Mouse (Mus musculus): Measurements from ENCODE around the gene Plin3. TPM values are rescaled to one million over a fixed set of nuclear protein-coding genes. Genes with fewer than 3 reads are reported as not detected.

The Plin3 gene
- polyA plus RNA-seq, 1 experiment, result not detected

DNA sequence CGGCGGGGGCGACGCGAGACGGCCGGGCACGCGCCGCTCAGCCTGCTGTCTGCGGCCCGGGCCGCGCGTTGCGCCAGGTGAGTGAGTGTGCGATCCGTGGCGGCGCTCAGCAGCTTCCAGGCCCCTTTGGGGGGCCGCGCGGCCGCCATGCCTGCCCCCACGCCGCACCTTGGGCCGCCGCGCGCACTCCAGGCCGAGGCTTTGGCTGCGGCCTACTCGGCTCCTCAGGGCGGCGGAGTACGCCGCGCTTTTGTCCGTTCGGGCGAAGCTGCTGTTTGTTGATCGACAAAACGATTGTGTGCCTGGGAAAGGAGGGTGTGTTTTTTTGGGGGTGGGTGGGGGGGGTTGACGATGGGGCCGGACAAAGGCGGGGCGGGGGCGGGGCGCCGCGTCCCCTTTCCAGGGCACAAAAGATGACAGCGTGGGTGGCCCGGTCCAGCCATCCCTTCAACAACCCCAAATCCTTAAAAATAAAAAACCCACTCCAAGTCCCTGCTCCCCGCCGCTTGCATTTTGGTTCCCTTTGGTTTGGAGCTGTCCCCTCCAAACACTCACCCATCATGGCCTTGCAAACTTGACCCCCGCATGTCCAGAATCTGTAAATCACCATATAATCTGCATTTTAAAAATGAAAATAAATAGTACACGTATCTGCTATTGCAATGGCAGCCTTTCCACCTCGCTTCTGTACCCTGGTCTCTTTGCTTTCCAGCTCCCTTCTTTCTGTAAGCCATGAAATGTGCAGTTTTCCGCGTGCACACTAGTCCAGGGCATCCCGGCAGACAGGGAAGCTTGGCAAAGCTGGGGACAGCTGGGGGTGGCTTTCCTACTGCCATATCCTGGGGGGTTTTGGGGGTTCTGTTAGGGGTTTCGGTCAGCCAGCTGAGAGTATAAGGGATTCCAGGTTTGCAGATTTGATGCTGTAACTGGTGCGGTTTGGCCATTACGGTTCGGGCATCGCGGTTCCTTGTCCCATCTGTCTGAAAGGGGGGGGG is 33.8 kb upstream of the Plin3 start:
- H3K4me1 ChIP-seq (ENCODE audit: control insufficient read depth, insufficient read depth, low read length), result peaks cover 30% of the 10 kb centered on the region
- TF ChIP-seq POLR2A (IDR thresholded peaks at IDR 0.05; ENCODE audit: insufficient read depth, low read depth, low read length), result no peak
- TF ChIP-seq CTCF (IDR thresholded peaks at IDR 0.05; ENCODE audit: insufficient read depth, low read depth, low read length), result no peak
- WGBS, result under 1% methylated on average over 67 of the region's 67 CpGs

DNA sequence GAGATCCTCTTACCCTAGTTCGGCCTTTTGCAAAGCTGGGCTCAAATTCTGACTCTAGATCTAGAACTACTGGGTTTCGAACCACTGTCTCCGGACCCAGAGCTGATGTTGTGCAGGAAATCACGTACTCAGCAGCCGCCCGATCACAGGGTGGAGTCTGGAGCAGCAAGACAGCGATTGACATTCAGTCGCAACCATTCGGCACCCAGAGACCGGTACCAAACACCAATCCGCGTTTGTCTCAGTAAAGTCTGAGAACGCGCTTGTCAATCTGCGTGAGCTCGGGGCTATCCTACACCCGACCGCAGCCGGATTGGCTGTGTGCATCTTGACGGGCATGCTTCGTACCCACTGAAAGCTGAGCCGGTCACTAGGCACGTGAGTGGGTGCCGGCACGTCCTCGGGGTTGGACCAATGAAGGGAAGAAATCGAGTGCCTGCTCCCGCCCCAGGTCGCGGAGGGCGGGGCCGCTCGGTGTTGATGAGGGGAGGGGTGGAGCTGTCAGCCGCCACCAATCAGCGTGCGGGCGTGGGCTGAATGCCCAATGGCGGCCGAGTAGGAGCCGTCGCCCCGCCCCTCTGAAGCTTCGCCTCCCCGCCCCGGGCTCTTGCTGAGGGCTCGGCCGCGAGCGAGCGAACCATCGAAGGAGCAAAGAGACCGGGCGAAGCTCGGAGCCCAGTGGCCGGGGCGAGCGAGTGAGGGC is 32.9 kb upstream of the Plin3 start, which contains the start of gene Kdm4b:
Gene Kdm4b (plus strand): TSS at position 613 of the 703 bp plus-strand sequence.
- H3K4me3 ChIP-seq (ENCODE audit: insufficient read depth, low read depth, low read length), result peak within 1 kb of the TSS; percentile 90
- TF ChIP-seq CTCF (IDR thresholded peaks at IDR 0.05; ENCODE audit: insufficient read depth, low read depth, low read length) (no peak), POLR2A (IDR thresholded peaks at IDR 0.05; ENCODE audit: insufficient read depth, low read depth, low read length) (peak; percentile 81)
- WGBS, result under 1% methylated on average over 57 of the region's 57 CpGs
- H3K4me1 ChIP-seq (ENCODE audit: control insufficient read depth, insufficient read depth, low read length), result peaks cover 24% of the 10 kb centered on the region
- peak within 1 kb of the TSS; percentile 82 for H3K27ac ChIP-seq (ENCODE audit: insufficient read depth, low read depth, low read length)

More for the DNA sequence above, 33.8 kb upstream of the Plin3 start:
- peak overlapping the region; percentile 82 for H3K27ac ChIP-seq (ENCODE audit: insufficient read depth, low read depth, low read length)
- H3K4me3 ChIP-seq (ENCODE audit: insufficient read depth, low read depth, low read length), result peak overlapping the region; percentile 90

DNA sequence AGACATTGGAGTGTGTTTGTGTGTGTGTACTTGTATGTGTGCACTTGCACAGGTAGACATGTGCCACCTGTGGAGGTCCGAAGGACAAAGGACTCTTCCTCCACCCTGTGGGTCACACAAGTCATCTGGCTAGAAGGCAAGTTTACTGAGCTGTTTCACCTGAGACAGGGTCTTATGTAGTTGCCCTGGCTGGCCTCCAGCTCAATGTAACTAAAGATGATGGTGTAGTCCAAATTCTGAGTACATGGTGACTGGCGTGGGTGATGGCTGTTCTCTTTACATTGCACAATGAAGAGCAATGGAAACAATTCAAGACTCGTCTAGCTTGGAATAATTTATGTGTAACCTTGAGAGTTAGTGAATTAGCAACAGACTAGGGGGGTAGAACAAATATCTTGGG is 31.7 kb upstream of the Plin3 start:
- H3K4me1 ChIP-seq (ENCODE audit: control insufficient read depth, insufficient read depth, low read length), result peaks cover 19% of the 10 kb centered on the region
- H3K27ac ChIP-seq (ENCODE audit: insufficient read depth, low read depth, low read length), result no peak overlapping the region
- no peak for TF ChIP-seq POLR2A (IDR thresholded peaks at IDR 0.05; ENCODE audit: insufficient read depth, low read depth, low read length)
- TF ChIP-seq CTCF (IDR thresholded peaks at IDR 0.05; ENCODE audit: insufficient read depth, low read depth, low read length), result no peak
- no peak overlapping the region for H3K4me3 ChIP-seq (ENCODE audit: insufficient read depth, low read depth, low read length)
- 76% methylated on average over 3 of the region's 3 CpGs for WGBS

DNA sequence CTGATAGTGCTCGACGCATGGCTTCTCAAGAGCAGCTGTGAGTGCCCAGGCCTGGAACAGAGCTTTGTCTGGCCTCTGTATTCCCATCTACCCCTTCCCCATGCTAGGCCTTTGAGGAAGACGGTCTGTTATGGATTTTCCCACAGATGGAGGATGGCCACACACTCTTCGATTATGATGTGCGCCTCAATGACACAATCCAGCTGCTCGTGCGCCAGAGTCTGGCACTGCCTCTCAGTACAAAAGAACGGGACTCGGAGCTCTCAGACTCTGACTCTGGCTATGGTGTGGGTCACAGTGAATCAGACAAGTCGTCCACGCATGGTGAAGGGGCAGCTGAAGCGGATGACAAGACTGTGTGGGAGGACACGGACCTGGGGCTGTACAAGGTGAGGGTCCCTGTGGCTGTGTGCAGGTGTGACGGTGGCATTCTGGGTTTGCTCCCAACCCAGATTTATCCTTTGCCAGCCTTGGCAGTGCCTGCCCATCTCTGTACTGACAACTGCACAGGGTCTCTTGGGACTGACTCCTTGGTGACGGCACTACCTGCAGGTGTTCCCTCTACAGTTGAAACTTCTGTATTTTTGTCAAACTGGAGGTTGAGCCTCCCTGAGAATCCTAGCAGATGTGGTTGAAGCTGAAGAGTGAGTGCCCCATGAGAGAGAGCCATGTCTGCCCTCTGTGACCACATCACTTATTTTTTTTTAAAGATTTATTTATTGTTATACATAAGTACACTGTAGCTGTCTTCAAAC is 16.7 kb upstream of the Plin3 start:
- WGBS, result 91% methylated on average over 15 of the region's 15 CpGs
- TF ChIP-seq CTCF (IDR thresholded peaks at IDR 0.05; ENCODE audit: insufficient read depth, low read depth, low read length) (no peak), POLR2A (IDR thresholded peaks at IDR 0.05; ENCODE audit: insufficient read depth, low read depth, low read length) (no peak)
- no peaks in the 10 kb centered on the region for H3K4me1 ChIP-seq (ENCODE audit: control insufficient read depth, insufficient read depth, low read length)

DNA sequence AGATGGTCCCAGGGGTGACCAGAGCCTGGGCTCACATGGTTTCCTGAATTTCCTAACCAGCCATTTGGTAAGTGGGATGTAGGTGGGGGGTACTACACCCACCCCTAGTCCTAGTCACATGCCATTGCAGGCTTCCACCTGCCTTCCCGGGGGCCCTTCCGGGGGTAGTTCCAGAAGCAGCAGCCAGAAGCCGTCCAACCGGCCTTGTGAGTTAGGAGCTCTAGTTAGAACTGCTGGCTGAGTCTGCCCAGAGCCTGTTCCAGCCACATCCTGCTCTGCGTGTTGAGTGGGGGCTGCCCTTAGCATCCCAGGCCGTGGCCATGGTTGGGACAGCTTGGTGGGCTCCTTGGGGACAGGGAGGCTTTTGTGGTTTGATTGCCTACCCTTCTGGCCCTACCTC is 15.4 kb upstream of the Plin3 start:
- H3K27ac ChIP-seq (ENCODE audit: insufficient read depth, low read depth, low read length), result no peak overlapping the region
- WGBS, result 86% methylated on average over 6 of the region's 6 CpGs
- H3K4me1 ChIP-seq (ENCODE audit: control insufficient read depth, insufficient read depth, low read length), result peaks cover 7% of the 10 kb centered on the region
- H3K4me3 ChIP-seq (ENCODE audit: insufficient read depth, low read depth, low read length), result no peak overlapping the region
- TF ChIP-seq POLR2A (IDR thresholded peaks at IDR 0.05; ENCODE audit: insufficient read depth, low read depth, low read length) (no peak), CTCF (IDR thresholded peaks at IDR 0.05; ENCODE audit: insufficient read depth, low read depth, low read length) (no peak)

More for the DNA sequence above, 16.7 kb upstream of the Plin3 start:
- Histone ChIP-seq H3K4me3 (ENCODE audit: insufficient read depth, low read depth, low read length) (no peak overlapping the region), H3K27ac (ENCODE audit: insufficient read depth, low read depth, low read length) (no peak overlapping the region)

DNA sequence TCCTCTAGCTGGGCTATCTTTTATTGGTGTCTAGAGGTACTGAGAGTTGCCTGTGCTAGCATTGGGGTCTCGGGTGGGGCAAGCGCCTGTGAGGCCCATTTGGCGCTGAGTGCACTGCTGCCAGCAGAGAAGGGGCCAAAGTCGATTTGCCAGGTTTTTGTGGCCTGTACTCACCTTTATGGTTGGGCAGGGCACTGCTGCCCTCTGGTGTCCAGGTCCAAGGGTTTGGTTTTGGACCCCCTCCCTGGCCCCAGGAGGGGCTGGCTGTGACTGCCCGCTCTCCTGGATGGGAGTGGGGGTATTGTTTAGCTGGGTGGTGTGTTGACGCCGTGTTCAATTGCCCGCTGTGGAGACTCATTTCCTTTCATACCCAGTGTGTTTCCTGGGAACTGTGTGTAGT is 13.2 kb upstream of the Plin3 start:
- WGBS, result 60% methylated on average over 8 of the region's 8 CpGs
- H3K4me1 ChIP-seq (ENCODE audit: control insufficient read depth, insufficient read depth, low read length), result peaks cover 9% of the 10 kb centered on the region
- no peak overlapping the region for H3K27ac ChIP-seq (ENCODE audit: insufficient read depth, low read depth, low read length)
- H3K4me3 ChIP-seq (ENCODE audit: insufficient read depth, low read depth, low read length), result no peak overlapping the region
- TF ChIP-seq CTCF (IDR thresholded peaks at IDR 0.05; ENCODE audit: insufficient read depth, low read depth, low read length), result no peak
- no peak for TF ChIP-seq POLR2A (IDR thresholded peaks at IDR 0.05; ENCODE audit: insufficient read depth, low read depth, low read length)

DNA sequence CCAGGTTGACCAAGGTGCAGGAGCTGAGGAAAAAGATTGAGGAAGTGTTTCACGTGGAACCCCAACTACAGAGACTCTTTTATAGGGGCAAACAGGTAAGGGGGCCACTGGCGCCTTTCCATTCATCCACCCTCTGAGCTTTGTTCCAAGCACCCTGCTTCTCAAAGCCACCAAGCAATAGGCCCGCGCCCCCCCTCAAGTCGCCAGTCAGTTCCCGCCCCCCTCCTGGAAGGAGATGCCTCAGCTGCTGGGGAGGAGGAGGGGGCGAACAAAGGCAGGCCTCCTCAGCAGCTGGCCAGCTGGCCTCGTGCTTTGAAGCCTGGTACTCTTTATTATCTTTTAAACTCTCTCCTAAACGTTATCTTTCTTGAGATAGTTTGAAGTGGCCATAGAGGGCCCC is 12.5 kb upstream of the Plin3 start:
- Histone ChIP-seq H3K27ac (ENCODE audit: insufficient read depth, low read depth, low read length) (no peak overlapping the region), H3K4me3 (ENCODE audit: insufficient read depth, low read depth, low read length) (no peak overlapping the region), H3K4me1 (ENCODE audit: control insufficient read depth, insufficient read depth, low read length) (peaks cover 9% of the 10 kb centered on the region)
- WGBS, result 31% methylated on average over 9 of the region's 9 CpGs
- TF ChIP-seq CTCF (IDR thresholded peaks at IDR 0.05; ENCODE audit: insufficient read depth, low read depth, low read length), result no peak
- no peak for TF ChIP-seq POLR2A (IDR thresholded peaks at IDR 0.05; ENCODE audit: insufficient read depth, low read depth, low read length)

DNA sequence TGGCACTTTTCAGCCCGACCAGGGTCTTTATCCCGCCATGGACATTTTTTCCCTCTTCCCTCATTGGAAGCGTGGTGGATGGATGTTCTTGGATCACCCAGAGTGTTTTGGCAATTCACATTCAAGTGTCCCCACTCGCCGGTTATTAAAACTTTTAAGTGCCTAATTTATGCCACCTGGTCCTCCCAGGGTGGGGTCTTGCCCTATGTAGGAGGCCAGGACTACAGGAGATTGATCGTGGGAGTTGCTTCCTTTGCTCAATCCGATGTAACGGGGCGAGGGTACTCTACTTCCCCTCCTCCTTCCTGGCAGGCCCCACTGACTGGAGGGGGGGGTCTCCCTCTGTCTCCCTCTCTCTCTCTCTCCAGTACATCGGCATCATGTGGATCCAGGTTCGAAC is 12.0 kb upstream of the Plin3 start:
- H3K4me1 ChIP-seq (ENCODE audit: control insufficient read depth, insufficient read depth, low read length), result peaks cover 9% of the 10 kb centered on the region
- H3K4me3 ChIP-seq (ENCODE audit: insufficient read depth, low read depth, low read length), result no peak overlapping the region
- H3K27ac ChIP-seq (ENCODE audit: insufficient read depth, low read depth, low read length), result no peak overlapping the region
- 14% methylated on average over 11 of the region's 11 CpGs for WGBS
- TF ChIP-seq POLR2A (IDR thresholded peaks at IDR 0.05; ENCODE audit: insufficient read depth, low read depth, low read length) (no peak), CTCF (IDR thresholded peaks at IDR 0.05; ENCODE audit: insufficient read depth, low read depth, low read length) (no peak)
